Mouse (Mus musculus): ENCODE results near the gene Lhx3. TPM values are rescaled to one million over a fixed set of nuclear protein-coding genes. Genes with fewer than 3 reads are reported as not detected.
A peak's percentile ranks its signal among the peaks of the same experiment; 100 is the strongest.

The Lhx3 gene
- polyA plus RNA-seq (2014; fragmentation: Nextera tagmentation; extraction: Ambion mirVana) = 0.59 and 0.63 TPM in 2 replicates

- no peak within 1 kb of the TSS for H3K4me3 ChIP-seq (ENCODE audit: low read depth, low read length)
- H3K27ac ChIP-seq (ENCODE audit: low read depth, low read length) = no peak within 1 kb of the TSS
- H3K36me3 ChIP-seq (ENCODE audit: control insufficient read depth, insufficient read depth, low read length) = peaks cover 11% of the 10 kb centered on the region
- H3K9ac ChIP-seq (ENCODE audit: low read depth, low read length) = no peak within 1 kb of the TSS
- no peaks in the 10 kb centered on the region for H3K9me3 ChIP-seq (replicated peaks; ENCODE audit: control insufficient read depth, low read length)
- H3K27me3 ChIP-seq (ENCODE audit: control insufficient read depth, insufficient read depth, low read length) = peaks cover 50% of the 10 kb centered on the region
- no peak within 1 kb of the TSS for H3K4me2 ChIP-seq
- peak; percentile 74; the same call in 1 of the 2 replicates for ATAC-seq (replicated peaks; ENCODE audit: insufficient number of reproducible peaks, low FRiP score, low TSS enrichment)
- H3K4me1 ChIP-seq (ENCODE audit: control insufficient read depth, insufficient read depth, low read length) = peaks cover 3% of the 10 kb centered on the region; the same call in 1 of the 2 replicates
- 4% methylated on average over 19 of the region's 19 CpGs for WGBS (ENCODE audit: insufficient replicate concordance)
These were observed at the start of gene Lhx3 for GRCm38 (mm10) chr2:26208126-26208789. TSS of gene Lhx3 (minus strand) at chr2:26208289.

GRCm38 (mm10) chr2:26257315-26258096 is 49.4 kb upstream of the Lhx3 start:
- Histone ChIP-seq H3K9ac (ENCODE audit: low read depth, low read length) (no peak overlapping the region), H3K27ac (ENCODE audit: low read depth, low read length) (no peak overlapping the region), H3K4me3 (ENCODE audit: low read depth, low read length) (no peak overlapping the region), H3K4me2 (no peak overlapping the region), H3K27me3 (ENCODE audit: control insufficient read depth, insufficient read depth, low read length) (peaks cover 15% of the 10 kb centered on the region), H3K9me3 (replicated peaks; ENCODE audit: control insufficient read depth, low read length) (no peaks in the 10 kb centered on the region), H3K4me1 (ENCODE audit: control insufficient read depth, insufficient read depth, low read length) (no peaks in the 10 kb centered on the region), H3K36me3 (ENCODE audit: control insufficient read depth, insufficient read depth, low read length) (no peaks in the 10 kb centered on the region)
- ATAC-seq (replicated peaks; ENCODE audit: insufficient number of reproducible peaks, low FRiP score, low TSS enrichment) = no peak
- 79% methylated on average over 16 of the region's 16 CpGs for WGBS (ENCODE audit: insufficient replicate concordance)

DNA sequence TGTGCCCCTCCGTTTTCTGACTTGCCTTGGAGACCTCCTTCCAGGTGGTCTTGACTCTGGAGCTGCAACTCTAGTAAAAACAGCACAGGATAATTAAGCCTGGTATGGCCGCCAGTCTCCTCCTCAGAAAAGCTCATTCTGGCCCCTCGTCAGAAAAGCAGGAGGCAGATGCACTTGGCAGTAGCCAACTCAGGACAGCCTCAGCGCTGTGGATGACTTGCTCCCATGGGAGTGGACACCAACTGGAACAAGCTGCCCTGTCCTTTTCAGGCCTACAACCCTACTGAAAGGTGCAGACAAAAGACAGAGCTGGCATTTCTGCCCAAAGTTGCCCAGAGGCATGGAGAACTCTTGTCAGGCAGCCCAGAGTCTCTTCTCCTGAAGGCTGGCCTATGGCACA is 46.7 kb upstream of the Lhx3 start:
- ATAC-seq (replicated peaks; ENCODE audit: insufficient number of reproducible peaks, low FRiP score, low TSS enrichment) = no peak
- Histone ChIP-seq H3K4me1 (ENCODE audit: control insufficient read depth, insufficient read depth, low read length) (no peaks in the 10 kb centered on the region), H3K27me3 (ENCODE audit: control insufficient read depth, insufficient read depth, low read length) (peaks cover 19% of the 10 kb centered on the region), H3K27ac (ENCODE audit: low read depth, low read length) (no peak overlapping the region), H3K4me3 (ENCODE audit: low read depth, low read length) (no peak overlapping the region), H3K4me2 (no peak overlapping the region), H3K36me3 (ENCODE audit: control insufficient read depth, insufficient read depth, low read length) (no peaks in the 10 kb centered on the region), H3K9me3 (replicated peaks; ENCODE audit: control insufficient read depth, low read length) (no peaks in the 10 kb centered on the region), H3K9ac (ENCODE audit: low read depth, low read length) (no peak overlapping the region)
- WGBS (ENCODE audit: insufficient replicate concordance) = 52% methylated on average over 4 of the region's 4 CpGs

DNA sequence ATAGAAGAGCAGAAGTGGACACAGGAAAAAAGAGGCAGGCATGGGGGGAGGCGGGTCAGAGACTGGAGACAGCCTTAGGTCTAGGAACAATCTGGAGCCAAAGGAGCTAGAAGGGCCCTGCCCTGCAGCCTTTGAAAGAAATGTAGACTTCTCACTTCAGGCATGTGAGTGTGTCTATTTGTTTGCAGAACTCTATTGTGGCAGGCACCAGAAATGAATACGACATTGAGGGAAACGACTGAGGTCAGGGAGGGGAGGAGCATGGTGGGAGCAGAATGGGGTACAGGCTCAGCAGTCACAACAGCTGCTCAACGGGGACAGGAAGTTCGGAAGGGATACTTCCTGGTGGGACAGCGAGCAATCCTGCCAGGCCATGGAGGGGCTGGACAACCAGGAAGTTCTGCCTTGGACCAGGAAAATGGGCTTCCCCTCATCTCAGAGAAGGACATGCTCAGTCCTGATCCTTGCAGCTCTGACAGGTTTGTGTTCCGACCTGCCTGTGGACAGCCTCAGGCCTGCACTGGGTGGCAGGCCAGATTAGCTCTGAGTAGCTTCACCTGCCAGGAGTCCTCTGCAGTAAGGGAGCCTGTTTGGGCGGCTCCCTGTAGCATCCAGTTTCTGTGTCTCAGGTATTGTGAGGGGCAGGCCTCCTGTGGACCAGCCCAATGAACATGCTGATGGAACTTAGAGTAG is 44.6 kb upstream of the Lhx3 start:
- Histone ChIP-seq H3K9ac (ENCODE audit: low read depth, low read length) (no peak overlapping the region), H3K36me3 (ENCODE audit: control insufficient read depth, insufficient read depth, low read length) (no peaks in the 10 kb centered on the region), H3K4me3 (ENCODE audit: low read depth, low read length) (no peak overlapping the region), H3K4me2 (no peak overlapping the region), H3K27me3 (ENCODE audit: control insufficient read depth, insufficient read depth, low read length) (peaks cover 19% of the 10 kb centered on the region), H3K9me3 (replicated peaks; ENCODE audit: control insufficient read depth, low read length) (no peaks in the 10 kb centered on the region), H3K4me1 (ENCODE audit: control insufficient read depth, insufficient read depth, low read length) (no peaks in the 10 kb centered on the region), H3K27ac (ENCODE audit: low read depth, low read length) (no peak overlapping the region)
- no peak for ATAC-seq (replicated peaks; ENCODE audit: insufficient number of reproducible peaks, low FRiP score, low TSS enrichment)
- WGBS (ENCODE audit: insufficient replicate concordance) = 63% methylated on average over 8 of the region's 8 CpGs

- WGBS (ENCODE audit: insufficient replicate concordance) = 57% methylated on average over 3 of the region's 3 CpGs
- Histone ChIP-seq H3K27ac (ENCODE audit: low read depth, low read length) (no peak overlapping the region), H3K36me3 (ENCODE audit: control insufficient read depth, insufficient read depth, low read length) (no peaks in the 10 kb centered on the region), H3K27me3 (ENCODE audit: control insufficient read depth, insufficient read depth, low read length) (peaks cover 4% of the 10 kb centered on the region; the same call in 1 of the 2 replicates), H3K4me1 (ENCODE audit: control insufficient read depth, insufficient read depth, low read length) (no peaks in the 10 kb centered on the region), H3K9ac (ENCODE audit: low read depth, low read length) (no peak overlapping the region), H3K4me2 (no peak overlapping the region), H3K9me3 (replicated peaks; ENCODE audit: control insufficient read depth, low read length) (no peaks in the 10 kb centered on the region), H3K4me3 (ENCODE audit: low read depth, low read length) (no peak overlapping the region)
- no peak for ATAC-seq (replicated peaks; ENCODE audit: insufficient number of reproducible peaks, low FRiP score, low TSS enrichment)
These were observed 39.4 kb upstream of the Lhx3 start for GRCm38 (mm10) chr2:26247531-26247930.

GRCm38 (mm10) chr2:26240841-26241240 is 32.8 kb upstream of the Lhx3 start:
- Histone ChIP-seq H3K36me3 (ENCODE audit: control insufficient read depth, insufficient read depth, low read length) (no peaks in the 10 kb centered on the region), H3K27me3 (ENCODE audit: control insufficient read depth, insufficient read depth, low read length) (no peaks in the 10 kb centered on the region), H3K27ac (ENCODE audit: low read depth, low read length) (no peak overlapping the region), H3K4me3 (ENCODE audit: low read depth, low read length) (no peak overlapping the region), H3K4me2 (no peak overlapping the region), H3K4me1 (ENCODE audit: control insufficient read depth, insufficient read depth, low read length) (peaks cover 7% of the 10 kb centered on the region), H3K9ac (ENCODE audit: low read depth, low read length) (no peak overlapping the region), H3K9me3 (replicated peaks; ENCODE audit: control insufficient read depth, low read length) (no peaks in the 10 kb centered on the region)
- ATAC-seq (replicated peaks; ENCODE audit: insufficient number of reproducible peaks, low FRiP score, low TSS enrichment) = no peak
- WGBS (ENCODE audit: insufficient replicate concordance) = 58% methylated on average over 3 of the region's 3 CpGs

DNA sequence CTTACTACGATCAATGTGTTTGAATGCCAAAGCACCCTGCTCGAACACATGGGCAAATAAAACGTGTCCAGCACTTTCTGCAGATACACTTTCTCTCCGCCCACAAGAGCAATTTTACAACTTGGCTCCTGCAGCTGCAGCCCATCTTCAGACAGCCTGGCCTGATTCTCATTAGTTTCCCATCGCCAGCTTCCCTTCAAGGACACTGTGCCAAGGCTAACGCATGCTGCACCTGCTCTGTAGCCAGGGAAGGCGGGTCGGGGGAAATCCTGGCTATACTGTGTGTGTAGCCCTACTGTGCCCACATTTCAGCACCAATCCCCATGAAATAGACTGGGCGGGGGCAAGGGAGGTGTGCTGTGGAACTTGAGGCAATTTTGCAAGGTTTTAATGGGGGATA is 32.2 kb upstream of the Lhx3 start:
- Histone ChIP-seq H3K27me3 (ENCODE audit: control insufficient read depth, insufficient read depth, low read length) (no peaks in the 10 kb centered on the region), H3K9ac (ENCODE audit: low read depth, low read length) (no peak overlapping the region), H3K9me3 (replicated peaks; ENCODE audit: control insufficient read depth, low read length) (no peaks in the 10 kb centered on the region), H3K36me3 (ENCODE audit: control insufficient read depth, insufficient read depth, low read length) (no peaks in the 10 kb centered on the region), H3K4me2 (no peak overlapping the region), H3K27ac (ENCODE audit: low read depth, low read length) (no peak overlapping the region), H3K4me1 (ENCODE audit: control insufficient read depth, insufficient read depth, low read length) (peaks cover 7% of the 10 kb centered on the region), H3K4me3 (ENCODE audit: low read depth, low read length) (no peak overlapping the region)
- no peak for ATAC-seq (replicated peaks; ENCODE audit: insufficient number of reproducible peaks, low FRiP score, low TSS enrichment)
- WGBS (ENCODE audit: insufficient replicate concordance) = 63% methylated on average over 9 of the region's 9 CpGs

DNA sequence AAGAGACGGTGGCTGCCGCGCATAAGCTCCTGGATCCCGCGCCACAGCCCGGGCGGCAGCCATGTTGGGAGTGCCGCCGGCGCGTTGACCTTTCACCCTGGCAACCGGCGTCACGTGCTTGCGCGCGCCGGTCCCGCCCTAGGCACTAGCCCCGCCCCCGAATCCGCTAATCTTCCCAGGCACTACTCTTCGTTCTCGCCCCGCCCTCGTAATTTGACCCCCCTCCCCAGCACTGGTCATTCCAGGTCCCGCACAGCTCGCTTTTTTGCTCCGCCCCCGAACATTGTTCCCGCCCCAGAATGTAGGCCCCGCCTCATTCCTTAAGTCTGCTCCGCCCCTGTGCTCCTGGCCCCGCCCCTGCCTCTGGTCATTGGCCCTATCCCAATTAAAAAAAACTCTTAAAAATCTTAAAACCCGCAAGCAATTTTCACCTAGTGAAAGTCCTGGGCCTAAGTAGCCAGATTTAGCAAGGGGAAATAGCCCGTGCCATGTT is 29.2 kb upstream of the Lhx3 start, which contains the start of gene Qsox2:
TSS of gene Qsox2 (minus strand) at position 236 of the 493 bp plus-strand sequence.
- Histone ChIP-seq H3K9ac (ENCODE audit: low read depth, low read length) (peak within 1 kb of the TSS; percentile 92), H3K4me3 (ENCODE audit: low read depth, low read length) (peak within 1 kb of the TSS; percentile 94), H3K36me3 (ENCODE audit: control insufficient read depth, insufficient read depth, low read length) (no peaks in the 10 kb centered on the region), H3K4me2 (peak within 1 kb of the TSS; percentile 93), H3K9me3 (replicated peaks; ENCODE audit: control insufficient read depth, low read length) (no peaks in the 10 kb centered on the region), H3K4me1 (ENCODE audit: control insufficient read depth, insufficient read depth, low read length) (peaks cover 21% of the 10 kb centered on the region), H3K27me3 (ENCODE audit: control insufficient read depth, insufficient read depth, low read length) (no peaks in the 10 kb centered on the region), H3K27ac (ENCODE audit: low read depth, low read length) (peak within 1 kb of the TSS; percentile 73)
- WGBS (ENCODE audit: insufficient replicate concordance) = 2% methylated on average over 36 of the region's 36 CpGs
- ATAC-seq (replicated peaks; ENCODE audit: insufficient number of reproducible peaks, low FRiP score, low TSS enrichment) = peak; percentile 81
